Mouse (Mus musculus) urinary bladder, postnatal 4 days (tissue): ENCODE data around the gene Ptcd2.

ENCODE experiments used
- DNase-seq, 2 experiments: peaks; one replicate each; pipeline ENCODE4 v3.0.0; 2021 to 2022; ENCODE audit warnings: low spot score in 2 of 2

The Ptcd2 gene

GRCm38 (mm10) chr13:99344599-99345575 is at the start of gene Ptcd2, which contains the start of gene Mrps27:
Ptcd2 (minus strand) TSS chr13:99344705.
Mrps27 (plus strand) TSS chr13:99344786.
- DNase-seq = peak; percentile 95 to 96

- no peak for DNase-seq
Observed at GRCm38 (mm10) chr13:99393128-99393527, 48.6 kb upstream of the Ptcd2 start.

- peak in 1 of 2 experiments; percentile 44 for DNase-seq
Observed at GRCm38 (mm10) chr13:99391417-99391816, 46.9 kb upstream of the Ptcd2 start.

GRCm38 (mm10) chr13:99387901-99388811 is 43.7 kb upstream of the Ptcd2 start:
- no peak for DNase-seq

GRCm38 (mm10) chr13:99386341-99386740 is 41.8 kb upstream of the Ptcd2 start:
- no peak for DNase-seq

- DNase-seq = no peak
Observed at GRCm38 (mm10) chr13:99385911-99386310, 41.4 kb upstream of the Ptcd2 start.

GRCm38 (mm10) chr13:99384555-99385203 is 40.2 kb upstream of the Ptcd2 start:
- DNase-seq = no peak

GRCm38 (mm10) chr13:99382373-99382772 is 37.9 kb upstream of the Ptcd2 start:
- DNase-seq = no peak

GRCm38 (mm10) chr13:99378223-99378622 is 33.7 kb upstream of the Ptcd2 start:
- DNase-seq = no peak

- DNase-seq = no peak
Observed at GRCm38 (mm10) chr13:99377055-99377454, 32.5 kb upstream of the Ptcd2 start.

GRCm38 (mm10) chr13:99375550-99375949 is 31.0 kb upstream of the Ptcd2 start:
- peak; percentile 49 to 84 for DNase-seq

- DNase-seq = no peak
Observed at GRCm38 (mm10) chr13:99374191-99374590, 29.7 kb upstream of the Ptcd2 start.

- no peak for DNase-seq
Observed at GRCm38 (mm10) chr13:99373684-99374083, 29.2 kb upstream of the Ptcd2 start.

- DNase-seq = no peak
Observed at GRCm38 (mm10) chr13:99371285-99371684, 26.8 kb upstream of the Ptcd2 start.

GRCm38 (mm10) chr13:99369103-99369502 is 24.6 kb upstream of the Ptcd2 start:
- DNase-seq = no peak

GRCm38 (mm10) chr13:99367554-99368174 is 23.2 kb upstream of the Ptcd2 start:
- DNase-seq = no peak

GRCm38 (mm10) chr13:99366422-99367175 is 22.1 kb upstream of the Ptcd2 start:
- no peak for DNase-seq

- DNase-seq = no peak
Observed at GRCm38 (mm10) chr13:99363866-99364265, 19.4 kb upstream of the Ptcd2 start.

GRCm38 (mm10) chr13:99358921-99359320 is 14.4 kb upstream of the Ptcd2 start:
- no peak for DNase-seq
